Mouse (Mus musculus) heart, adult 2 months (tissue): Measurements from ENCODE around the gene Phex.

Experiments used
- CTCF ChIP-seq: fragments of 200-600 bp; IDR thresholded peaks from 2 replicates; pipeline ENCODE4 v1.8.1; 2022; ENCODE audit warnings: antibody characterized with exemption, mild to moderate bottlenecking, moderate library complexity
- POLR2A ChIP-seq: fragments of 200-500 bp; IDR thresholded peaks from 2 replicates; pipeline ENCODE4 v1.6.1; 2011; ENCODE audit warnings: mild to moderate bottlenecking, low read depth, low read length, control low read depth; ENCODE audit not compliant: insufficient read depth

- no peak for TF ChIP-seq CTCF
- TF ChIP-seq POLR2A: no peak
These were observed 59.6 kb downstream of the Phex start for GRCm38 (mm10) chrX:157355521-157355920.
